Mouse (Mus musculus) adrenal gland, adult 18-20 months (tissue): Measurements from ENCODE around the gene Zfp334. TPM values are rescaled to one million over a fixed set of nuclear protein-coding genes. Genes with fewer than 3 reads are reported as not detected.

ENCODE experiments used
- DNase-seq, 2 experiments: peaks; one replicate each; pipeline ENCODE4 v3.0.0; 2021 to 2022; ENCODE audit warnings: low spot score in 2 of 2
- long read RNA-seq, 2 experiments: library from polyadenylated mRNA; stranded (forward); transcript quantifications; one replicate each; pipeline ENCODE4 v2.0.0; 2021
- total RNA-seq, 2 experiments: library from RNA; stranded (reverse); gene quantifications; 1 replicate in 1 of 2; 2 replicates in 1 of 2; pipeline ENCODE4 v1.2.3; 2021

Zfp334 gene
- total RNA-seq = 1 to 10 TPM; 4.8 to 5.0 TPM
- long read RNA-seq, experiment 1, full-length matches to known transcripts = 6 of 9 reads
- long read RNA-seq, experiment 1, partial matches to known transcripts = 0 of 9 reads
- long read RNA-seq, experiment 1, other reads (novel, unspliced or antisense) = 3 of 9 reads
- long read RNA-seq, experiment 2, full-length matches to known transcripts = 2 of 5 reads
- long read RNA-seq, experiment 2, partial matches to known transcripts = 0 of 5 reads
- long read RNA-seq, experiment 2, other reads (novel, unspliced or antisense) = 3 of 5 reads

- DNase-seq = peak; percentile 91 to 92
Observed at GRCm38 (mm10) chr2:165387844-165388495, at the start of gene Zfp334. Gene Zfp334, minus strand, starts transcription at chr2:165388259.

- DNase-seq = no peak
Observed at GRCm38 (mm10) chr2:165428694-165429093, 40.6 kb upstream of the Zfp334 start.

DNA sequence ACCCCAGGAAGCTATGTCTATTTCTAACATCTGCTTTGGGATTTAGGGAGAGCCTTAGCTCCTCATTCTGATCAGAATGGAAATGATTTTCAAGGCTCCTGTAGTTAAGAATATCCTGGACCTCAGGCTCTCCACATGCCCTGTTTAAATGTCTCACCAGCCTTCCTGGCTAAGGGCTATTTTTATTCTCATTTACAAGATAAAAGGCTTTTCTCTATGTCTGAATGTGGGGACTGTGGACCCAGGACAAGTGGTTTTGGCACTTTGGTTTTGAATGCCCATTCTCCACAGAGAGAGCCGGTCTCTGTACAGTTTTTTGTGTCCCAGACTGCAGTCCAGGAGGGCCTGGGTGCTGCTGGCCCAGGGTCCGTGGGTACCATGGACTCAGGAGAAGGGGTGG lies 32.1 kb upstream of the Zfp334 start:
- no peak for DNase-seq

DNA sequence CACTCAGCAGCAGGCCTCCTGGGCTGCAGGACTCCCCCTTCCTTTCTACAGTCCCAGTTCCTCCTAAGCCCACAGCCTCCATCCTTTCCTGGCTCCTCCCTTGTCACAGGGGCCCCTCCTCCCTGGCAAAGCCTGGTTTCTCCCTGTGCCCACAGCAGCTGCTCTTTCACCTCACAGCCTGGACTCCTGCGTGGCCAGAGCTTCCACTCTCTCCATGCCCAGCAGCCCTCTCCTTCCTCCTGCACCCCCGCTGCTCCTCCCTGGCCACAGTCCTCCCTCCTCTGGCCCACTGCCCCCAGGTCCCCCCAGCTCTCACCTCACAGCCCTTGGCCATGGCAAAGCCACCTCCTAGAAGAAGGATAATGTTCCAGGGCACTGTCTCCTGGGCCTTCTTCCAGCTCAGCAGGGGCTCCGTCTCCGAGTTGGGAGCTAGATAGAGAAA lies 31.6 kb upstream of the Zfp334 start:
- DNase-seq = no peak

DNA sequence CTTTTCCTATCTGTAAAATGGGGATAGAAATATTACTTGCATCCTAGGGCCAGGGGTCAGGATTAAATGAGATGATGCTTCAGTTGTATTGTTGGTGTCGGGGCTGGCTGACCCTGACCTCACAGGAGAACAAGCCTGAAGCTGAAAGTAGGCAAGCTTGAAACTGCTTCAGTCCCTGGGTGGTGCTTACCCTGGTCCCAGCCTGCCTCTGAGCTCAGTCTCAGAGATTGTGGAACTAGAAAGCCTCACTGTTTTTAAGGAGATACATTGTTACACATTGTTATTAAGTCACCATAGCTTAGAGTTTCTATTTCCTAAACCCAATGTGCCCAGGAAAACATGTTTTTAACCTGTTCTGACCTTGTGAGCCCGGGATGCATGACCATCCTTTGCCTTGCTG lies 30.5 kb upstream of the Zfp334 start:
- DNase-seq = no peak

GRCm38 (mm10) chr2:165417291-165417690 lies 29.2 kb upstream of the Zfp334 start:
- DNase-seq = no peak

- no peak for DNase-seq
Observed at GRCm38 (mm10) chr2:165415795-165416194, 27.7 kb upstream of the Zfp334 start.

DNA sequence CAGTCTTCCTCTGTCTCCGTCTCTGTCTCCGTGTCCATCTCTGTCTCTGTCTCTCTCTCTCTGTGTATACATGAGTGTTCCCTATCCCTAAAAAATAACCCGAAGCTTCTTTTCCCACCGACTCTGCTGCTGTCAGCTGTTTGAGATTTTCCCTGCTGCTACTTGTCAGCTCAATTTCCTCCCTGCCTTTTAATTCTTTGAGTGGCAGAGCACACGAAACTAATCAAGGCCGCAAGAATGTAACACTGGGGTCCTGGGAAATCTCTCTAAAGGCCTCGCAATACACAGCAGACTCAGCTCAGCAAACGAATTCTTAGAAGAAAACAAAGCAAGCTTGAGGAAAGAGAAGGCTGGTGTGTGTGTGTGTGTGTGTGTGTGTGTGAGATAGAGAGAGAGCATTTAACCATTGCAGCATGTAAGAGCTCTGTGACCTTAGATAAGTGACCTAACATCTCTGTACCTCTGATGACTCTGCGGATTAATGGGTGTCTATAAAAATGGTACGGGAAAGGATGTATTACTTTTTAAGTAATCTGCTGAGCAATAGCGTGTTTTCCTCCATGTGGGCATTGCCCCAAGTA lies 27.2 kb upstream of the Zfp334 start:
- no peak for DNase-seq

DNA sequence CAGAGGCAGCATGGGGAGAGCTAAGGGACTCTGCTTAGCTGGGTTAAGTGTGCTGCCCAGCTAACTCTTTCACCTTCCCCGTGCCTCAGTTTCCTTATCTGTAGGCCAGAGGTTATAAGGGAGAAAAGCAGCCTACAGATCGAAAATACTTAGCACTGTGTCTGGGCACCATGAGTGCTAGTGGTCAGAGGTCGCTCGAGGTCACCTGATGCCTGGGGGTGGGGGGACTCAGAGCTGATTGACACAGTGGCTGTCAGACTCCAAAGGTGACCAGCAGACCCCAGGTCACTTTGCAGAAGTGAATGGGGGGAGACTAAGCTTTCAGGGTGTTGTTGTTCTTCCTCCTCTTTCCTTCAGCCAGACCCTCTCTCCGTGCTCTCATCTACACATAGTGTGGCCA lies 26.3 kb upstream of the Zfp334 start:
- no peak for DNase-seq

DNA sequence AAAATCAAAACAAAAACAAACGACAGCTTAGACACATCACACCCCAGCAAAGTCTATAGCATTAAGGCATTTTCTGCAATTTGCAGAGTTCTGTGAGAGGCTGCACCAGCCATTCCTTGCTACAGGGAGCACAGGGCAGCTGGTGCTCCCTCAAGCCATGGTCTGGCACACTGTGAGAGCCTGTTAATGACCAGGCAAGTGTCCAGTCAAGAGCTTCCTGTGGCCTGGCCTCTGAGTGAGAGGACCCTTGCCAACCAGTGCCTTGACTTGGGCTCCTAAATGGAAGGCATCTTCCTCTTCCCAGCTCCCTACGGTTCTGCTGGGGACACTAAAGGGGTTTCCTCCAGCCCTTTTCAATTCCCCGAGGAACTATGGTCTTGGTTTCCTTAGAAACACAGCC lies 25.8 kb upstream of the Zfp334 start:
- no peak for DNase-seq

GRCm38 (mm10) chr2:165407700-165408301 lies 19.7 kb upstream of the Zfp334 start:
- DNase-seq = peak; percentile 82 to 84

DNA sequence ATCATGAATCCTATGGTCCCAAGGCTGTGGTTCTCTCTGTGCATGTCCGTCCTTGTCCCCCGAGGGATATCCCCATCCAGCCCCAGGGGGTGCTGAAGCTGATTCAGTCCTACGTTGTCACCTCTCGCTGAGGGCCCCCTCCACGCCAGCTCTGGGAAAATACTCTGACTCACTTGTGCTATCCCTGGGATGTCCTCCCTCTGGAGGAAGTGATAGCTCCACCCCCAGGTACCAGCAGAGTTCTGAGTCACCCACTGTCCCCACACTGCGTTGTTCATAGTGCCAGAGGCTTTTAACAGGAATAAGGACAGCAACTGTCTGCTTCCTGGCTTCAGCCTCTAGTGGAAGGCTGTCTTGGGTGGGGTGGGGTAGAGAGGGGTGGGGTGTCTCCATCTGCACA lies 17.3 kb upstream of the Zfp334 start:
- peak; percentile 33 to 46 for DNase-seq

DNA sequence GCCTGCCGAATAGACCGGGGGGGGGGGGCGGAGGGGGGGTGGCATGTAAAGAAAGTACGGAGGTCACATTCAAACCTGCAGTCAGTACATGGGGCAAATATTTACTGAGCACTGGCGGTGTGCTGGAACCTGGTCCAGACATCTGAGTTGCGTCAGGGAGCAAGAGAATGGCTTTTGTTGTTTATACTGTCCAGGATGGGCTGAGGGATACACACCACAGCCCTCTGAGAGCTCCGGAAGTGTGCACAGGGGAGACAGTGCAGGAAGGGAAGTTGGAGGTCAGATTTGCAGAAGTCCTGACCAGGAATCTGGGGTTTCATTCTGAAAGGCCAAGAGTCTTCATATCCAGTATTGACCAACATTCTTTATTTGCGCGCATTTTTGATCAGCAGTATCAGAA lies 16.9 kb upstream of the Zfp334 start:
- DNase-seq = no peak

DNA sequence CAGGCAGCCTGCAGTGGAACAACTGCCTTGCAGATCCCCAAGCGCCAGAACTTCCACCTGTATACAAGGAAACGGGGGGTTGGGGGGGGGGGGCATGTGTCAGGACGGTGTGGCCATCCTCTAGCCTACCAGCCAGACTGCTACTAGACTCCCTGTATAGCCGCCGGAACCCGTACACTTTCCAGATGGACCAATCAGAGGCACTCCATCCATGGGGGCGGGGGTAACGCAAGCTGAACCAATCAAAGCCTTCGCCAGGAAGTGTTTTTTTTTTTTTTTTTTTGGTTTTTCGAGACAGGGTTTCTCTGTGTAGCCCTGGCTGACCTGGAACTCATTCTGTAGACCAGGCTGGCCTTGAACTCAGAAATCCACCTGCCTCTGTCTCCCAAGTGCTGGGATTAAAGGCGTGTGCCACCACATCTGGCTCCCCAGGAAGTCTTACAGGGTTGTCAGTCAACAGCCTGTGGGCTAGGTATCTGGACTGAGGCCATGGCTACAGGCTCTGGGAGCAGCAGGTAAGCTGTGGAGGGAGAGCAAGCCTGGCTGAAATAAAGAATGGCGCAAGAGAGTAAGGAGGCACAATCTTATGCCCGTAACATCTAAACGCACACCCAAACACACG lies 10.2 kb upstream of the Zfp334 start:
- no peak for DNase-seq

GRCm38 (mm10) chr2:165397502-165398163 lies 9.6 kb upstream of the Zfp334 start:
- DNase-seq = no peak

DNA sequence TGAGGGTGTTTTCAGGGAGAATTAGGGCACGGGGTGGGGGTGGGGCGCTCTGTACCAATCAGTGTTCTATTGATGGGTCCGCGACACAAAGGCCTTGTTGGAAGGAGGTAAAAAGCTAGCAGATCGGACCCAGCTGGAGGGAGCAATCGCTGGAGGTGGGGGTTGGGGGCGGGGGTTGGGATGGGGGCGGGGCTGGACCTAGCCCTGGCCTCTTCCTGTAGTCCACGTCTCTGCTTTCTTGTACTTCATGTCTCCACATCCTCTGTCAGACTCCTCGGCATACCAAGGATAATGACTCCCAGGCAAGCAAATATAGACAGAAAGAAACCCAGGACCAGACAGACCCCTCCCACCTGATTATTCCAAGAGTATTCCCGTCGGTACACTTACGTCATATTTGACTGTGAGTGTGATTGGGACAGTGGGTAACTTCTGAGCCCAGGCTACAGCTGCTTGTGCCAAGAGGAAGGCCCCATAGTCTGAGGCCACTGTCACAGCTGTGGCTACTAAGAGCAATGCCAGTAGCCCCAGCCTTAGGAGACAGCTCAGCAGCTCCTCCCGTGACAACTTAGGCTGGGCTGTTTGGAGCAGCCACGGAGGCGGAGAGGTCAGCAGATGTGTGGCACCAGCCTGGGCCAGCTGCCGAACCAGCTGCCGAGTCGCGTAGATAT lies 8.9 kb upstream of the Zfp334 start:
- no peak for DNase-seq

GRCm38 (mm10) chr2:165392156-165392555 lies 4.1 kb upstream of the Zfp334 start:
- no peak for DNase-seq

GRCm38 (mm10) chr2:165391561-165391960 lies 3.5 kb upstream of the Zfp334 start:
- peak in 1 of 2 experiments; percentile 30 for DNase-seq

DNA sequence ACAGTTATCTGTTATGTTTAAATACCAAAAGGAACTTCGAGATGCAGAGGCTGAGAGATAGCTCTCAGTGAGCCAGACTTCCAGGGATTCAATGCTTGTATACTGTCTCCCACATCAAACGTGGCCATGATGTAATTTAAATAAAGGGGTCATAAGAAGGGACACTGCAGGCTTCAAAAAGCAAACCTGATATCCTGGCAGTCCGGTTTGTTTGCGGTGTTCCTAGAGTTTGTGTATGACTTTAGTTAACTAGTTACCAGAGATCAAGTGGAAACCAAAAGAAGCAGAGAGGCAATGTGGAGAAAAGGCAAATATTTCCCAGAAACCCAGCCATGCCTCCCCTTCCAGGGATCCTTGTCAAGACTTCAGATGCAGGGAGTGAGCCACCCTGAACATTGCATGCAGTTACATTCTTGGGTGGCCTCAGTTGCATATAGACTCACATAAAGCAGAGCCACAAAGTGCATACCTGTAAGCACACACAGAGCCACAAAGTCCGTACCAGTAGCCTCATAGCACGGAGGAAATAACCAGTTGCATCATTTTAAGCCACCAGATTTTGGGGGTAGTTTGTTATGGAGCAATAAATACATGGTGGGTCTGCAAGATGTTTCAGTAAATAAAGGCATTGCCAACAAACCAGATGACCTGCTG lies 1.4 kb upstream of the Zfp334 start:
- no peak for DNase-seq

GRCm38 (mm10) chr2:165387370-165387769 lies 689 bp downstream of the Zfp334 start:
- DNase-seq = no peak
